Mouse (Mus musculus) intestine, postnatal 0 days (tissue): ENCODE data around the gene Gm12169. TPM values are rescaled to one million over a fixed set of nuclear protein-coding genes. Genes with fewer than 3 reads are reported as not detected.

Source experiments
- ATAC-seq: fragments of 200-750 bp; cut with Nextera tagmentation; 2 replicates; pipeline ENCODE4 v1.8.0; 2017; ENCODE audit warnings: mild to moderate bottlenecking, moderate TSS enrichment, moderate library complexity
- H3K27ac ChIP-seq: fragments of 300-500 bp; sonication (generic); 2 replicates; pipeline ENCODE4 v1.5.1; 2014; ENCODE audit warnings: mild to moderate bottlenecking, low read depth, low read length, moderate library complexity
- H3K27me3 ChIP-seq: fragments of 300-500 bp; sonication (generic); replicated peaks from 2 replicates; pipeline ENCODE4 v1.6.1; 2014; ENCODE audit warnings: low read length, mixed read lengths; ENCODE audit not compliant: control insufficient read depth, insufficient read depth
- H3K36me3 ChIP-seq: fragments of 300-500 bp; sonication (generic); 2 replicates; pipeline ENCODE4 v1.6.1; 2014; ENCODE audit warnings: mild to moderate bottlenecking, moderate library complexity; ENCODE audit not compliant: control insufficient read depth, insufficient read depth
- H3K4me1 ChIP-seq: fragments of 300-500 bp; sonication (generic); replicated peaks from 2 replicates; pipeline ENCODE4 v1.6.1; 2014; ENCODE audit warnings: antibody characterized with exemption, low read length, mixed read lengths; ENCODE audit not compliant: control insufficient read depth, insufficient read depth
- H3K4me2 ChIP-seq: fragments of 300-500 bp; sonication (generic); replicated peaks from 2 replicates; pipeline ENCODE4 v1.6.1; 2014; ENCODE audit warnings: low read depth, mild to moderate bottlenecking, moderate library complexity
- H3K4me3 ChIP-seq: fragments of 300-500 bp; sonication (generic); 2 replicates; pipeline ENCODE4 v1.5.1; 2014; ENCODE audit warnings: low read depth, low read length
- H3K9ac ChIP-seq: fragments of 300-500 bp; sonication (generic); 2 replicates; pipeline ENCODE4 v1.6.1; 2014; ENCODE audit warnings: mild to moderate bottlenecking, low read depth, low read length
- H3K9me3 ChIP-seq: fragments of 300-500 bp; sonication (generic); 2 replicates; pipeline ENCODE4 v1.6.1; 2016; ENCODE audit warnings: mixed run types; ENCODE audit not compliant: control insufficient read depth
- CTCF ChIP-seq: sonication (generic); IDR thresholded peaks from 2 replicates; pipeline ENCODE4 v1.5.1; 2016; ENCODE audit warnings: low read depth, mild to moderate bottlenecking, control low read depth, antibody characterized with exemption, moderate library complexity
- WGBS: fragments of 180-500 bp; shearing (Covaris S2); extraction: QIAGEN DNeasy Blood & Tissue Kit; methylation state at CpG from one replicate; pipeline ENCODE4 v1.1.7; 2014; 5-methylcytosine and 5-hydroxymethylcytosine counted together
- polyA plus RNA-seq: library from polyadenylated mRNA; unstranded; fragments of >200 nt; fragmentation: Nextera tagmentation; extraction: Ambion mirVana; gene quantifications from 2 replicates; pipeline ENCODE4 v1.2.1, GENCODE M21; 2015

Gm12169 gene
- not detected in 2 replicates for polyA plus RNA-seq

DNA sequence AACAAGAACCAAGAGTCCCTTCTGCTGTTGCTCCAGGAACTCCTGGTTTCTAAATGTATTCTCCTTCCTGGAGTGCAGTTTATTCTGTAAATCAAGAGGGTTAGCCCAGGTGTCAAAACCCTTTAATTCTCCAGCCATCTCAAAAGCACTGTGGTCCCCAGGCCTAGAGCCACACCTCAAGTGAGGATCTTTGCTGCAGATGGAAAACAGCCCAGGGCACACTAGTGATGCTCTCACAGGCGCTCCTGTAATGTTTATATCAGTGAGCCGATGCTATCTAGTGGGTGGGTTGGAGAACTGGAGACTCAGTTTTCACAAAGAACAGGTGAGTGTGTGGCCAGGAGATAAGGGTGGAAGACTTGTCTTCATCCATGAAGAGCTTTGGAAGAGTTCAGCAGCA, at the start of gene Gm12169:
Gene Gm12169 (plus strand): TSS at position 301 of the 400 bp plus-strand sequence.
- H3K36me3 ChIP-seq: no peaks in the 10 kb centered on the region
- H3K9me3 ChIP-seq: no peaks in the 10 kb centered on the region
- H3K4me2 ChIP-seq: no peak within 1 kb of the TSS
- H3K27me3 ChIP-seq: no peaks in the 10 kb centered on the region
- ATAC-seq: no peak
- no peak for TF ChIP-seq CTCF
- H3K4me3 ChIP-seq: no peak within 1 kb of the TSS
- H3K9ac ChIP-seq: no peak within 1 kb of the TSS
- H3K4me1 ChIP-seq: no peaks in the 10 kb centered on the region
- H3K27ac ChIP-seq: no peak within 1 kb of the TSS
- WGBS: 73% methylated on average over 2 of the region's 2 CpGs

DNA sequence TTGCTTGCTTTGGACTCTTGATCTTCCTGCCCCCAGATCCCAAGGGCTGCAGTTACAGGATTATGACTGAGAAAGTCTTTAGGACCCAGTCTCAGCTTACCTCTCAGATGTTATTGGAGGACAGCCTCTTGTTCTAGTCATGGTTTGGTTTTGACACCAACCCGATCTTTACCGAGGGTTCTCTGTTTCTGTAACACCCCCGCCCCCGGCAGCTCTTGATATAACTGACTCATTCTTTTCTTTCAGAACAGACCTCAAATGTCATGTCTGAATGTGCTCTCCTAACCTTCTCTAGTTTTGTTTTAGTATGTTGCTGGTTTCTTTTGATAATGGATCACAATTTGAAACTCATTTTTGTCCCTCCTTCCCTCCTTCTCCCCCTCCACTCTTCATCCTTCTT, 49.8 kb upstream of the Gm12169 start:
- Histone ChIP-seq H3K9ac (no peak overlapping the region), H3K27me3 (no peaks in the 10 kb centered on the region), H3K27ac (no peak overlapping the region), H3K36me3 (no peaks in the 10 kb centered on the region), H3K4me2 (no peak overlapping the region), H3K4me1 (no peaks in the 10 kb centered on the region), H3K4me3 (no peak overlapping the region), H3K9me3 (no peaks in the 10 kb centered on the region)
- 89% methylated on average over 4 of the region's 4 CpGs for WGBS
- no peak for ATAC-seq
- no peak for TF ChIP-seq CTCF

DNA sequence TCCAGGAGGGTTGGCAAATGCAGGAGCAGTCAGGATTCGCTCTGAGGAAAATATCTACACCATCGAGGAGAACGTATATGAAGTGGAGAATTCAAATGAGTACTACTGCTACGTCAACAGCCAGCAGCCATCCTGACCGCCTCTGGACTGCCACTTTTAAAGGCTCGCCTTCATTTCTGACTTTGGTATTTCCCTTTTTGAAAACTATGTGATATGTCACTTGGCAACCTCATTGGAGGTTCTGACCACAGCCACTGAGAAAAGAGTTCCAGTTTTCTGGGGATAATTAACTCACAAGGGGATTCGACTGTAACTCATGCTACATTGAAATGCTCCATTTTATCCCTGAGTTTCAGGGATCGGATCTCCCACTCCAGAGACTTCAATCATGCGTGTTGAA, 44.7 kb upstream of the Gm12169 start:
- Histone ChIP-seq H3K27ac (no peak overlapping the region), H3K4me3 (no peak overlapping the region), H3K27me3 (no peaks in the 10 kb centered on the region), H3K4me2 (no peak overlapping the region), H3K9ac (no peak overlapping the region), H3K9me3 (no peaks in the 10 kb centered on the region), H3K36me3 (no peaks in the 10 kb centered on the region), H3K4me1 (no peaks in the 10 kb centered on the region)
- no peak for TF ChIP-seq CTCF
- 84% methylated on average over 9 of the region's 9 CpGs for WGBS
- ATAC-seq: no peak

DNA sequence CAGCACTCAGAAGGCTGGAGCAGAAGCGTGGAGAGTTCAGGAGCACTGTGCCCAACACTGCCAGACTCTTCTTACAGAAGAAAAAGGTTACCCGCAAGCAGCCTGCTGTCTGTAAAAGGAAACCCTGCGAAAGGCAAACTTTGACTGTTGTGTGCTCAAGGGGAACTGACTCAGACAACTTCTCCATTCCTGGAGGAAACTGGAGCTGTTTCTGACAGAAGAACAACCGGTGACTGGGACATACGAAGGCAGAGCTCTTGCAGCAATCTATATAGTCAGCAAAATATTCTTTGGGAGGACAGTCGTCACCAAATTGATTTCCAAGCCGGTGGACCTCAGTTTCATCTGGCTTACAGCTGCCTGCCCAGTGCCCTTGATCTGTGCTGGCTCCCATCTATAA, 43.5 kb upstream of the Gm12169 start:
- Histone ChIP-seq H3K9ac (no peak overlapping the region), H3K4me3 (no peak overlapping the region), H3K9me3 (no peaks in the 10 kb centered on the region), H3K36me3 (no peaks in the 10 kb centered on the region), H3K27me3 (no peaks in the 10 kb centered on the region), H3K27ac (no peak overlapping the region), H3K4me1 (no peaks in the 10 kb centered on the region), H3K4me2 (no peak overlapping the region)
- no peak for TF ChIP-seq CTCF
- no peak for ATAC-seq
- 76% methylated on average over 7 of the region's 7 CpGs for WGBS

DNA sequence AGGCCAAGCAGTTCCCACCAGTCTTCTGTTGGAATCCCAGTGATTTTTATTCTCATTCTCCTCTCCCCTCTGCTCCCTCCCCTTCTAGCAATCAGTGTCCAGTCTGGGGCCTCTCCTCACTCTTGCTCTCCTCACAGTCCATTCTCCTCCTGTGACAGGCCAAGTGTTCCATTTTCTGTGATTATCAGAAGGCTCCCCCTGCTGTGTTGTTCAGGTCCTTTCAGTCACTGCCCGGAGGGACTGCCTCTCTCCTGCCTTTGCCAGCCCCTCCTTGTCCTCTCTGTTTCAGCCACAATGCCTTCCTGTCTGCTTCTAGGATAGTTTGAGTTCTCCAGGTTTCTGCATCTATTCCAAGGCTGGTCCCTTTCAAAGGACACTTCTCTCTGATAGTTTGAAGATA, 35.8 kb upstream of the Gm12169 start:
- Histone ChIP-seq H3K27me3 (no peaks in the 10 kb centered on the region), H3K4me3 (no peak overlapping the region), H3K9ac (no peak overlapping the region), H3K4me1 (no peaks in the 10 kb centered on the region), H3K36me3 (no peaks in the 10 kb centered on the region), H3K4me2 (no peak overlapping the region), H3K9me3 (no peaks in the 10 kb centered on the region), H3K27ac (no peak overlapping the region)
- no peak for ATAC-seq
- peak; percentile 35; the same call in 1 of the 2 replicates for TF ChIP-seq CTCF
- 29% methylated on average over 1 of the region's 1 CpGs for WGBS

DNA sequence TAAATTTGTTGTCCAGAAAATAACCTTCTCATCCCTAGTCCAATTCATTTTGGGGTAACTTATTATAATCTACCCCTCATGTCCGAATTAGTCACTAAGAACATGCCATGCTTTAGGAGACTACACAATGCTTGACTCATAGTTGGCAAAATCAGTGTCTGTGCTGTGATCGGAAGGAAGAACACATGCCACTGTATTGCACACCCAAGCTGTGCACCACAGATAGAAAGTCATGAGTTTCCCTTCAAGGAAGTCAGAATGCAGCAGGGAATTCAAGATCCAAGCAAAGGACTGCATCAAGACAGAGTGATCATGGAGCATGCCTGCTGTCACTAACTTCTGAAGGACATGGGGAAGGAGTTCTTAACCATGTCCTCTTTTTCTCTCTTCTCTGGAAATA, 35.4 kb upstream of the Gm12169 start:
- Histone ChIP-seq H3K36me3 (no peaks in the 10 kb centered on the region), H3K27ac (no peak overlapping the region), H3K9me3 (no peaks in the 10 kb centered on the region), H3K9ac (no peak overlapping the region), H3K4me3 (no peak overlapping the region), H3K4me2 (no peak overlapping the region), H3K27me3 (no peaks in the 10 kb centered on the region), H3K4me1 (no peaks in the 10 kb centered on the region)
- 83% methylated on average over 2 of the region's 2 CpGs for WGBS
- no peak for TF ChIP-seq CTCF
- no peak for ATAC-seq

DNA sequence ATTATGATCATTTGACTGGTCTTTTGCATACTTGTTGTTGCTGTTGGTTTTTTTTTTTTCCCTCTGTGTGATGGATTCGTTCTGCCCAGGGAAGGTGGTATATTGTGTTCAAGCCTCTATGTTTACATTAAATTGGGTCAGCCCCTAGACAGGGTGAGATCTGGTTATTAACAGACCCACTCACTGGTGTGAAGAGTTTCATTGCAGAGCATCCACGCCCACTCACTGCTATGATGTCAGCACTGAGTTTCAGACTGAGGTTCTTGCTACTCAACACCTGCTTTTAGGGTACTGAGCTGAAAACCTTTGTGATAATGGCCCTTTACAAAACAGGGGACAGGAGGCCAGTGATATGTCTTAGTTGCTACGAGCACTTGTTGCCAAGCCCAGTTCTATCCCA, 16.9 kb upstream of the Gm12169 start:
- Histone ChIP-seq H3K9me3 (no peaks in the 10 kb centered on the region), H3K4me1 (no peaks in the 10 kb centered on the region), H3K9ac (no peak overlapping the region), H3K27me3 (no peaks in the 10 kb centered on the region), H3K36me3 (no peaks in the 10 kb centered on the region), H3K4me2 (no peak overlapping the region), H3K4me3 (no peak overlapping the region), H3K27ac (no peak overlapping the region)
- ATAC-seq: no peak
- WGBS: 63% methylated on average over 3 of the region's 3 CpGs
- no peak for TF ChIP-seq CTCF
